Mouse (Mus musculus) lung, adult 2 months (tissue): Measurements from ENCODE around the gene Sirt1.

Experiments
- CTCF ChIP-seq: fragments of 200-500 bp; IDR thresholded peaks from 2 replicates; pipeline ENCODE4 v1.5.1; 2011; ENCODE audit warnings: mild to moderate bottlenecking, low read length, control low read depth; ENCODE audit not compliant: insufficient read depth
- POLR2A ChIP-seq: fragments of 200-500 bp; IDR thresholded peaks from 2 replicates; pipeline ENCODE4 v1.6.1; 2011; ENCODE audit warnings: low read depth, mild to moderate bottlenecking, control low read depth, low read length, borderline replicate concordance; ENCODE audit errors: extremely low read depth

- TF ChIP-seq CTCF: no peak
- no peak for TF ChIP-seq POLR2A
Observed at GRCm38 (mm10) chr10:63282846-63283245, 98.7 kb downstream of the Sirt1 start.
